In the genomic region with DNA sequence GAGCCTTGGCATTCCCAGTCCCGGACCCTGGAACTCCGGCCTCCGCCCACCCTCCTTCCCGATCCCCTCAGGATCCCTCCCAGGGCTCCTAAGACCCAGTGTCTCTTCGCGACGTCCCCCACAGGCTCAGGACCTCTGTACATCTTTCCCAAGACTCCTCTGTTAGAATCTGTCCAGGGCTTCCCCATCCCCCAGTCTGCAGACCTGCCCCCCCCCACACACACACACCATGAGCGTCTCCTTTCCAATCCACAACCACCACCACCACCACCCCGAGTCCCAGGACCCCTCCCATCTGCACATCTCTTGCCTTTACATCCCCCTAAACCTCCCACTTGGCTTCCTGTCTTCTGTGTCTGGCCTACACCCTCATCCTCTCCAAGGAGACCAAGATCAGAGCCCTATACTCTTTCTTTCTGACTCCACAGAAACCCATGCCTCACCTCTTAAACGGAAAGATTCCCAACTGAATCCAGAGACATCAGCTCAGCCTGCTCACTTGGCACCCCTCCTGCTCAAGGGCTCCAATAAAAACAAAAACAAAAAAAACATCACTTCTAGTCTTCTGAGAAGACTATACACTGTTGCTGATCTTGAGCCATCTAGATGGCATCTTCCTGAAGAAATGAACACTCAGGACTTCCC, we compare ENCODE assay signal across 8 mouse cellular contexts. TPM values are rescaled to one million over a fixed set of nuclear protein-coding genes. Genes with fewer than 3 reads are reported as not detected.
DNase-seq lines count a peak whose midpoint lies in the region; ATAC-seq and TF ChIP-seq lines count a peak whose summit lies in the region.

No protein-coding gene starts in this region.

- ATAC-seq in erythroblast, adult 5-6 weeks (replicated peaks; ENCODE audit: low FRiP score, poor library complexity, severe bottlenecking), result no peak
- no peak for ATAC-seq in forebrain, postnatal 0 days
- no peak for ATAC-seq in liver, embryonic 13.5 days (ENCODE audit: low read depth)

- peak; percentile 20 for DNase-seq in forebrain, postnatal 0 days
- no peak for DNase-seq in liver, embryonic 13.5 days
- DNase-seq in gastrocnemius, adult 8-10 months (ENCODE audit: low spot score in 2 of 2), result no peak
- DNase-seq in urinary bladder, postnatal 25 days (ENCODE audit: low spot score), result no peak
- DNase-seq in ovary, postnatal 14 days (ENCODE audit: low spot score), result no peak

- H3K27me3 ChIP-seq in erythroblast, embryonic 14.5 days (ENCODE audit: control insufficient read depth), result no peaks in the 10 kb centered on the region
- peaks cover 17% of the 10 kb centered on the region for H3K27me3 ChIP-seq in E14TG2a.4 (ENCODE audit: insufficient read depth, low read length)
- H3K27me3 ChIP-seq in forebrain, postnatal 0 days (ENCODE audit: insufficient read depth, low read length), result no peaks in the 10 kb centered on the region
- no peaks in the 10 kb centered on the region for H3K27me3 ChIP-seq in liver, embryonic 13.5 days

- H3K36me3 ChIP-seq in erythroblast, embryonic 14.5 days (ENCODE audit: control insufficient read depth), result no peaks in the 10 kb centered on the region
- H3K36me3 ChIP-seq in E14TG2a.4 (ENCODE audit: insufficient read depth, low read length), result no peaks in the 10 kb centered on the region
- H3K36me3 ChIP-seq in forebrain, postnatal 0 days (ENCODE audit: insufficient read depth), result peaks cover 7% of the 10 kb centered on the region
- no peaks in the 10 kb centered on the region for H3K36me3 ChIP-seq in liver, embryonic 13.5 days

- no peak for TF ChIP-seq CTCF in E14TG2a.4 (conservative IDR thresholded peaks at IDR 0.05; ENCODE audit: low read length)
- TF ChIP-seq CTCF in forebrain, postnatal 0 days (IDR thresholded peaks at IDR 0.05; ENCODE audit: low read depth), result no peak

- H3K9ac ChIP-seq in forebrain, postnatal 0 days, result peak overlapping the region; percentile 92
- peak overlapping the region; percentile 86 for H3K9ac ChIP-seq in liver, embryonic 13.5 days

- 8% methylated on average over 10 of the region's 10 CpGs for WGBS in forebrain, postnatal 0 days
- WGBS in liver, embryonic 13.5 days (ENCODE audit: insufficient replicate concordance), result 17% methylated on average over 10 of the region's 10 CpGs

- no peaks in the 10 kb centered on the region for H3K9me3 ChIP-seq in erythroblast, embryonic 14.5 days (ENCODE audit: control insufficient read depth, low read length)
- H3K9me3 ChIP-seq in E14TG2a.4 (ENCODE audit: low read length), result no peaks in the 10 kb centered on the region
- H3K9me3 ChIP-seq in forebrain, postnatal 0 days (ENCODE audit: low read length), result no peaks in the 10 kb centered on the region
- H3K9me3 ChIP-seq in liver, embryonic 13.5 days (replicated peaks), result no peaks in the 10 kb centered on the region

- peak overlapping the region; percentile 69 for H3K4me2 ChIP-seq in forebrain, postnatal 0 days (ENCODE audit: low read depth)
- peak overlapping the region; percentile 98 for H3K4me2 ChIP-seq in liver, embryonic 13.5 days

- H3K4me3 ChIP-seq in erythroblast, embryonic 14.5 days (replicated peaks), result peak overlapping the region; percentile 84
- H3K4me3 ChIP-seq in E14TG2a.4 (replicated peaks; ENCODE audit: low read length), result peak overlapping the region; percentile 92
- H3K4me3 ChIP-seq in forebrain, postnatal 0 days (ENCODE audit: low read depth, low read length), result peak overlapping the region; percentile 91
- H3K4me3 ChIP-seq in liver, embryonic 13.5 days (replicated peaks), result peak overlapping the region; percentile 85

- H3K4me1 ChIP-seq in erythroblast, embryonic 14.5 days (ENCODE audit: control insufficient read depth), result peaks cover 40% of the 10 kb centered on the region
- peaks cover 22% of the 10 kb centered on the region for H3K4me1 ChIP-seq in E14TG2a.4 (replicated peaks; ENCODE audit: low read depth, low read length)
- H3K4me1 ChIP-seq in forebrain, postnatal 0 days (ENCODE audit: insufficient read depth), result peaks cover 29% of the 10 kb centered on the region
- peaks cover 37% of the 10 kb centered on the region for H3K4me1 ChIP-seq in liver, embryonic 13.5 days (replicated peaks)

- peak overlapping the region; percentile 79 for H3K27ac ChIP-seq in forebrain, postnatal 0 days (ENCODE audit: low read depth, low read length)
- H3K27ac ChIP-seq in liver, embryonic 13.5 days, result 0 out of 2 replicates have a peak overlapping the region, but pooled peaks have one; percentile 43

RNA-seq across cellular contexts. Expression of a gene that starts 0.6 kb away (rescaled TPM):
- 1.3 and 1.5 TPM in 2 replicates for polyA plus RNA-seq in erythroblast, embryonic 14.5 days (2012)
- 0.38 and 4.0 TPM in 2 replicates for total RNA-seq in erythroblast, adult 5-6 weeks (2015; ENCODE audit: low replicate concordance)
- total RNA-seq in erythroblast, adult 5-6 weeks (2017; ENCODE audit: low replicate concordance), result 3.6 and 4.2 TPM in 2 replicates
- 156 and 159 TPM in 2 replicates for total RNA-seq in forebrain, postnatal 0 days (2014; rRNA removed)
- polyA plus RNA-seq in forebrain, postnatal 0 days (2015; fragmentation: Nextera tagmentation; extraction: Ambion mirVana), result 82.5 and 90.3 TPM in 2 replicates
- 5.6 and 6.3 TPM in 2 replicates for polyA plus RNA-seq in liver, embryonic 13.5 days (2015; fragmentation: Nextera tagmentation; extraction: Ambion mirVana)
- total RNA-seq in gastrocnemius, adult 8-10 months (2022), result 10 to 100 TPM; 15.1 to 16.9 (median 16.2) TPM

RNA-seq across cellular contexts. Expression of a gene that starts 33.1 kb away (rescaled TPM):
- 0.04 TPM in 1 of 2 replicates, not detected in the other for polyA plus RNA-seq in erythroblast, embryonic 14.5 days (2012)
- total RNA-seq in erythroblast, adult 5-6 weeks (2015; ENCODE audit: low replicate concordance), result 3.1 TPM in 1 of 2 replicates, not detected in the other
- 0.56 and 0.85 TPM in 2 replicates for total RNA-seq in erythroblast, adult 5-6 weeks (2017; ENCODE audit: low replicate concordance)
- total RNA-seq in forebrain, postnatal 0 days (2014; rRNA removed), result 0.76 TPM in 1 of 2 replicates, not detected in the other
- not detected in 2 replicates for polyA plus RNA-seq in forebrain, postnatal 0 days (2015; fragmentation: Nextera tagmentation; extraction: Ambion mirVana)
- not detected in 2 replicates for polyA plus RNA-seq in liver, embryonic 13.5 days (2015; fragmentation: Nextera tagmentation; extraction: Ambion mirVana)
- total RNA-seq in gastrocnemius, adult 8-10 months (2022), result under 1 TPM in 3 of 4 experiments, not detected in 1; 0.36 to 0.83 (median 0.39) TPM

RNA-seq across cellular contexts. Expression of a gene that starts 50.3 kb away (rescaled TPM):
- not detected in 2 replicates for polyA plus RNA-seq in erythroblast, embryonic 14.5 days (2012)
- not detected in 2 replicates for total RNA-seq in erythroblast, adult 5-6 weeks (2015; ENCODE audit: low replicate concordance)
- 0.09 TPM in 1 of 2 replicates, not detected in the other for total RNA-seq in erythroblast, adult 5-6 weeks (2017; ENCODE audit: low replicate concordance)
- 12.7 and 14.8 TPM in 2 replicates for total RNA-seq in forebrain, postnatal 0 days (2014; rRNA removed)
- polyA plus RNA-seq in forebrain, postnatal 0 days (2015; fragmentation: Nextera tagmentation; extraction: Ambion mirVana), result 28.8 and 37.2 TPM in 2 replicates
- 0.24 and 0.46 TPM in 2 replicates for polyA plus RNA-seq in liver, embryonic 13.5 days (2015; fragmentation: Nextera tagmentation; extraction: Ambion mirVana)
- not detected for total RNA-seq in gastrocnemius, adult 8-10 months (2022)

RNA-seq across cellular contexts. Expression of a gene that starts 59.6 kb away (rescaled TPM):
- 0.02 TPM in 1 of 2 replicates, not detected in the other for polyA plus RNA-seq in erythroblast, embryonic 14.5 days (2012)
- not detected in 2 replicates for total RNA-seq in erythroblast, adult 5-6 weeks (2015; ENCODE audit: low replicate concordance)
- not detected in 2 replicates for total RNA-seq in erythroblast, adult 5-6 weeks (2017; ENCODE audit: low replicate concordance)
- total RNA-seq in forebrain, postnatal 0 days (2014; rRNA removed), result not detected in 2 replicates
- 0.08 TPM in 1 of 2 replicates, not detected in the other for polyA plus RNA-seq in forebrain, postnatal 0 days (2015; fragmentation: Nextera tagmentation; extraction: Ambion mirVana)
- polyA plus RNA-seq in liver, embryonic 13.5 days (2015; fragmentation: Nextera tagmentation; extraction: Ambion mirVana), result 0.09 and 0.13 TPM in 2 replicates
- under 1 TPM in 1 of 4 experiments, not detected in 3; 0.08 TPM for total RNA-seq in gastrocnemius, adult 8-10 months (2022)

Comparison
In these comparisons a context has a peak if more than half of its experiments do, and no peak if none do; other contexts are left out.
1. RNA of a gene that starts 50.3 kb away (total RNA-seq): 12.7 to 14.8 TPM in forebrain, postnatal 0 days; 0.09 TPM in erythroblast, adult 5-6 weeks and not detected in gastrocnemius, adult 8-10 months; every median in the first group is over 10 times any median in the second.
2. Peak in every context shown above with its lines, with median percentiles within 50 percentile points of each other: H3K4me3 ChIP-seq.